Mouse (Mus musculus) intestine, embryonic 15.5 days (tissue): ENCODE measurements at regions not wholly inside any gene's neighbourhood (a gene's known extent, or its start where the extent isn't known, plus 50 kb on each side); places are given as distances from the start of the nearest gene placed in this dataset.

Source experiments
- ATAC-seq: fragments of 200-750 bp; cut with Nextera tagmentation; 2 replicates; pipeline ENCODE4 v1.8.0; 2017; ENCODE audit warnings: moderate TSS enrichment, moderate library complexity
- H3K27ac ChIP-seq: fragments of 300-500 bp; sonication (generic); 2 replicates; pipeline ENCODE4 v1.5.1; 2015; ENCODE audit warnings: mild to moderate bottlenecking, inconsistent platforms
- H3K27me3 ChIP-seq: fragments of 300-500 bp; sonication (generic); replicated peaks from 2 replicates; pipeline ENCODE4 v1.6.1; 2015; ENCODE audit warnings: inconsistent platforms
- H3K36me3 ChIP-seq: fragments of 300-500 bp; sonication (generic); 2 replicates; pipeline ENCODE4 v1.6.1; 2015; ENCODE audit warnings: inconsistent platforms
- H3K4me1 ChIP-seq: fragments of 300-500 bp; sonication (generic); replicated peaks from 2 replicates; pipeline ENCODE4 v1.6.1; 2015; ENCODE audit warnings: inconsistent platforms
- H3K4me2 ChIP-seq: fragments of 300-500 bp; sonication (generic); replicated peaks from 2 replicates; pipeline ENCODE4 v1.6.1; 2015; ENCODE audit warnings: mild to moderate bottlenecking, inconsistent platforms
- H3K4me3 ChIP-seq: fragments of 300-500 bp; sonication (generic); replicated peaks from 2 replicates; pipeline ENCODE4 v1.5.1; 2015; ENCODE audit warnings: inconsistent platforms
- H3K9ac ChIP-seq: fragments of 300-500 bp; sonication (generic); 2 replicates; pipeline ENCODE4 v1.6.1; 2015; ENCODE audit warnings: inconsistent platforms
- H3K9me3 ChIP-seq: fragments of 300-500 bp; sonication (generic); 2 replicates; pipeline ENCODE4 v1.6.1; 2016; ENCODE audit warnings: inconsistent platforms
- WGBS: fragments of 180-500 bp; shearing (Covaris S2); methylation state at CpG from one replicate; pipeline ENCODE4 v1.1.7; 2015; 5-methylcytosine and 5-hydroxymethylcytosine counted together

DNA sequence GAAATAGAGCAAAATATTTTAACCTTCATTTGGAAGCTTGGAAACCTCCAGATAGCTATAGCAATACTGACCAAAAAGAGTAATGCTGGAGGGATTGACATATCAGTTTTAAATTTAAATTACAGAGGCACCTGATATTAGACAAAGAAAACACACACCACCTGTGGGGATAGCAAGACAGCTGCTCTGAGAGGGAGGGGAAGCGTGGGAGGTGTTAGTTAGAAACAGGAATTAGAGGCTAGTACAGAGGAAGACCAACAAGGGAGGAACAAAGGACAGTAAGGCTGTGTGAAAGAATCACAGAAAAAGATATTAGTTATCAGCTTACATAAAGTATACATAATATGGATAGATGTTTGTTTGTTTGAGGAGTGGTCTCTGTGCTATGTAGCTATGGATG lies 297.2 kb upstream of the Mef2c start:
- ATAC-seq: no peak
- no peaks in the 10 kb centered on the region for H3K27me3 ChIP-seq
- no peak overlapping the region for H3K27ac ChIP-seq
- 84% methylated on average over 1 of the region's 1 CpGs for WGBS
- H3K36me3 ChIP-seq: no peaks in the 10 kb centered on the region
- no peaks in the 10 kb centered on the region for H3K9me3 ChIP-seq
- H3K4me3 ChIP-seq: no peak overlapping the region
- no peak overlapping the region for H3K9ac ChIP-seq
- no peaks in the 10 kb centered on the region for H3K4me1 ChIP-seq
- H3K4me2 ChIP-seq: no peak overlapping the region

DNA sequence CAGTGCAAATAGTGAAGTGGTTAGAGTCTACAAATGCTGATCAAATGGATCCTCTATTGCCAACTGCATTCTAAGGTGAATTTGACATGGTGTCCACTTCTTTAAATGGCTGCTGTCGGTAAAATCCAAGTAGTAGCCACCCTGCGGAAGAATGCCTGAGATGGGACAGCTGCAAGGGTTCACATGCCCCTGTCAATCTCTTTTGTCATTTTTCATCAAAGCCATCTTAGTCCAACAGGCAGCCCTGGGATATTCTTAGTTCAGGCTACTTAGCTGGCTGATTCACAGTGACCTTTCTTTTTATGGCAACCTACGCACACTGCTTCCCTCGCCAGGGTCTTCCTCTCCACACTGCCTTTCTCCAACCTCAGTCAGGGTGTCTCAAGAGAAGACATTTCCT lies 296.3 kb upstream of the Mef2c start:
- H3K4me3 ChIP-seq: no peak overlapping the region
- H3K27me3 ChIP-seq: no peaks in the 10 kb centered on the region
- no peaks in the 10 kb centered on the region for H3K9me3 ChIP-seq
- no peak overlapping the region for H3K9ac ChIP-seq
- H3K36me3 ChIP-seq: no peaks in the 10 kb centered on the region
- WGBS: 84% methylated on average over 4 of the region's 4 CpGs
- ATAC-seq: no peak
- H3K4me2 ChIP-seq: no peak overlapping the region
- H3K4me1 ChIP-seq: no peaks in the 10 kb centered on the region
- H3K27ac ChIP-seq: no peak overlapping the region

DNA sequence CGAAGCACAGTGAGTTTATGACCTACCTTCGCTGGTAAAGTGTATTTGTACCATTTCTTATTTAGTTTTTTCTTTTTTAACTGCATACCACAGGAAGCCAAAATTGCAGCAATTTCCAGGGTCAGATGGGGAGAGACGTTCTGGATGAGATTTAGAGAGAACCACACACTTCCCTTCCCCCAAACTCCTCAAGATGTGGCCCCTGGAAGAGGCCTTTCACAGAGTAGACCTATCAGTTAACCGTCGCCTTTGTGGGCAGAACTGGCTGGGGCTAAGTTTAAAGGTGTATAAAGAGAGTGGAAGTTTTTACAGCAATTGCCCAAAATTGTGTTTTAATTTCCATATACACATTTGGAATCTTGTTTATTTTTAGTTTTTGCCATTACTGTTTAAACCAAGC lies 295.7 kb upstream of the Mef2c start:
- 71% methylated on average over 5 of the region's 5 CpGs for WGBS
- no peak overlapping the region for H3K4me2 ChIP-seq
- ATAC-seq: no peak
- H3K9me3 ChIP-seq: no peaks in the 10 kb centered on the region
- no peak overlapping the region for H3K4me3 ChIP-seq
- no peaks in the 10 kb centered on the region for H3K4me1 ChIP-seq
- H3K27me3 ChIP-seq: no peaks in the 10 kb centered on the region
- no peak overlapping the region for H3K9ac ChIP-seq
- H3K27ac ChIP-seq: no peak overlapping the region
- H3K36me3 ChIP-seq: no peaks in the 10 kb centered on the region

DNA sequence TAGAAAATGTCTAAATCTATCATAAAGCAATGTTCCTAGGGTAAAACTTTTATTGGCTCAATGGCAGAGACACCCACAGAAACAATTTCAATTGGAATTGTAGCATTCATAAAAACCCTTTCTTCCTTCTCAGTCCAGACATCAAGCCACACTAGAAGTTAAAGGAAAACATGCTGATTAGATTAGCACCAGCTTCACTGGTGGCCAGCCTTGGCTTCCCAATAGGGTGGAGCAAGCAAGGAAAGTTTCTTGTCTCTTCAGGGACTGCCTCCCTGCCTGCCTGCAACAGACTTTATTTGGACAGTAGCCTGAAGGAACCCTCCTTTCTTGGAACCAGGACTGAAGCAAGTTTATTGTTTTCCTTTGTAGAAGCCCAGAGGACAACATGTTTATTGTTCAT lies 289.0 kb upstream of the Mef2c start:
- H3K27ac ChIP-seq: no peak overlapping the region
- no peaks in the 10 kb centered on the region for H3K36me3 ChIP-seq
- H3K4me1 ChIP-seq: no peaks in the 10 kb centered on the region
- no peak for ATAC-seq
- no peak overlapping the region for H3K4me2 ChIP-seq
- no peak overlapping the region for H3K4me3 ChIP-seq
- no peaks in the 10 kb centered on the region for H3K9me3 ChIP-seq
- no peaks in the 10 kb centered on the region for H3K27me3 ChIP-seq
- no peak overlapping the region for H3K9ac ChIP-seq

DNA sequence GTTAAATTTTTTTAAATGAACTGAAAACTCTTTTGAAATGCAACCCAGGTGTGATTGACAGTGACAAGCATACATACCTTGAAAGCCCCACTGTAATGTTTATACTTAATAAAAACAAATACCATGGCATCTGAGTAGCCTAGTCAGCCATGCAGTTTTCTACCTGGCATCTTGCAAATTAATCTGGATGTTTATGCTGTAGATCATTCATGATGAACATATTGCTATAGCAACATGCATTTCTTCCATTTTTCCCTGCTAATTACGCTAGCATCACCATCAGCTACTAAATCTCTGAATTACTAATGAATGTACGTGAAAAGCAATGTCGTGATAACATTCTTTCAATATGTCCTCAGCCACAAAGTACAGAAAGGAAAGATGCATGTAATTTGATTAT lies 287.4 kb upstream of the Mef2c start:
- Histone ChIP-seq H3K4me2 (no peak overlapping the region), H3K27me3 (no peaks in the 10 kb centered on the region), H3K36me3 (no peaks in the 10 kb centered on the region)

DNA sequence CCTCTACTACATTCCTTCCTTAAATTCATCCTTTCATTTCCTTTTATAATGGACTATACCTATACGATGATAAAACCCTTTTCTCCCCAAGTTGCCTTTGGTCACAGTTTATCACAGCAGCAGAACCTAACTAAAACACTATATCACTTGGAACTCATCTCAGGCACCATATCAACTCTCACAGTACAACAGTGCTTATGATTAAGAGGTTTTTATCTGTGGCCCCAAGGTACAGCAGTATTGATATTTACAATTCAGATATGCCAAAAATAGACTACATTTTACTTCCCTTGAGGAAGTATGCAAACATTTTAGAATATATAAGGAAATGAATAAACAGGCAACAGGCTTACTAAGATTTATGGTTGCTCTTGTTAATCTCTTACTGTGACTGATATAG lies 251.4 kb upstream of the Mef2c start:
- no peak overlapping the region for H3K27ac ChIP-seq
- no peak overlapping the region for H3K4me3 ChIP-seq
- WGBS: 95% methylated on average over 1 of the region's 1 CpGs
- ATAC-seq: no peak
- H3K27me3 ChIP-seq: no peaks in the 10 kb centered on the region
- no peak overlapping the region for H3K4me2 ChIP-seq
- H3K9me3 ChIP-seq: no peaks in the 10 kb centered on the region
- H3K9ac ChIP-seq: no peak overlapping the region
- no peaks in the 10 kb centered on the region for H3K36me3 ChIP-seq
- H3K4me1 ChIP-seq: no peaks in the 10 kb centered on the region

More for the DNA sequence above, 287.4 kb upstream of the Mef2c start:
- WGBS: 84% methylated on average over 3 of the region's 3 CpGs
- Histone ChIP-seq H3K4me3 (no peak overlapping the region), H3K27ac (no peak overlapping the region), H3K9ac (no peak overlapping the region), H3K4me1 (no peaks in the 10 kb centered on the region), H3K9me3 (no peaks in the 10 kb centered on the region)
- ATAC-seq: no peak

DNA sequence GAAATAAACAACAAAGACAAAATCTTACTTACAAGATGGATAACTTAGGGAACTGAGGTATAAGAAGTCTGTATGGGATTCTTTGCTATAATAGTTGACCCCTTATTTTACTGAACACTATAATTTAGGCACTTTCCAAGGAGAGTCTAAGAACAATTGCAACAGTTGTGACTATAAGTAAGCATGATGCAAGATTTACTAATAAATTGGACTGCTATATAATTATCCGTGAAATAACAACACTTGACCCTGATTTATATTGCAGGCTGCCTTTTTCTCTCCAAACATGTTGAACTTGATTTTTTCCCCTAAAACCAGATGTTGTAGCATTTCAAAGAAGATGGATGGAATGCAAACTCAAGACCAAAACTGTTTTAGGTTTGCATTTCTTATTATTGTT lies 237.2 kb upstream of the Mef2c start:
- Histone ChIP-seq H3K36me3 (no peaks in the 10 kb centered on the region), H3K4me1 (no peaks in the 10 kb centered on the region), H3K4me3 (no peak overlapping the region), H3K27ac (no peak overlapping the region), H3K9me3 (no peaks in the 10 kb centered on the region), H3K27me3 (no peaks in the 10 kb centered on the region), H3K4me2 (no peak overlapping the region), H3K9ac (no peak overlapping the region)
- 49% methylated on average over 1 of the region's 1 CpGs for WGBS
- no peak for ATAC-seq

DNA sequence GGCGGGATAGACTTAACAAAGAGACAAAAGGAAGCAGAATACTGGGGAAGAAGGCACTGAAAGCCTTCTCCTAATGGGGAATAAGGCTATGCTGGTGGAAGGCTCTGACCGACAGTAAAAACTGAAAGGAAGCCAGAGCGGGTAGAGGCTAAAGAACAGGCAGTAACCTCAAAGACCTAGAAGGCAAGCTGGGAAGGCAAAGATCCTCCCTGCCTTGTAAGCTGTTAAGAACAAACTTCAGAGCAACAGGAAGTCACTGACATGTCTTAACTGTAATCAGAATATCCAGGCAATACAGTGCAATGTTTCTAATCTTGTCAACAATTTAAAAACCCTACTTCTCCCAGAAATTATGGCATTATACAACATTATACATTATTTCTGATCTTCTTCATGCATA lies 235.2 kb upstream of the Mef2c start:
- Histone ChIP-seq H3K4me2 (no peak overlapping the region), H3K27me3 (no peaks in the 10 kb centered on the region), H3K4me1 (no peaks in the 10 kb centered on the region), H3K9me3 (no peaks in the 10 kb centered on the region), H3K36me3 (no peaks in the 10 kb centered on the region), H3K27ac (no peak overlapping the region), H3K4me3 (no peak overlapping the region), H3K9ac (no peak overlapping the region)
- 84% methylated on average over 3 of the region's 3 CpGs for WGBS
- ATAC-seq: no peak

DNA sequence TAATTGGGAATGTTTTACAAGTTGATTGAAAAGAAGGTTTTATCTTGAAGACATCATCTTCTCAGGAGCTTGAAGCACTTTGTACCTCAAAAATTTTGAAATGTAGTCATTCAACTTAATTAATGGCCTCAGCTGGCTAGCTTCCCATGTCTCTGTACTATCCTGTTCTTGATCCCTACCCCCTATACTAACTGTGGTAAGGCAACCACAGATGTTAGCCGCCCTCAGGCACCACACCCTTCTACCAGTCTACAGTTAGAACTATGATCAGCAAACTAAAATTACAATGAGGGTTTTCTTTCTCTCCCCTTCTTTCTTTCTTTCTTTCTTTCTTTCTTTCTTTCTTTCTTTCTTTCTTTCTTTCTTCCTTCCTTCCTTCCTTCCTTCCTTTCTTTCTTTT lies 225.1 kb upstream of the Mef2c start:
- Histone ChIP-seq H3K4me1 (no peaks in the 10 kb centered on the region), H3K36me3 (no peaks in the 10 kb centered on the region), H3K27ac (no peak overlapping the region), H3K4me2 (no peak overlapping the region), H3K9me3 (no peaks in the 10 kb centered on the region), H3K27me3 (no peaks in the 10 kb centered on the region), H3K9ac (no peak overlapping the region), H3K4me3 (no peak overlapping the region)
- WGBS: 91% methylated on average over 1 of the region's 1 CpGs
- ATAC-seq: no peak

DNA sequence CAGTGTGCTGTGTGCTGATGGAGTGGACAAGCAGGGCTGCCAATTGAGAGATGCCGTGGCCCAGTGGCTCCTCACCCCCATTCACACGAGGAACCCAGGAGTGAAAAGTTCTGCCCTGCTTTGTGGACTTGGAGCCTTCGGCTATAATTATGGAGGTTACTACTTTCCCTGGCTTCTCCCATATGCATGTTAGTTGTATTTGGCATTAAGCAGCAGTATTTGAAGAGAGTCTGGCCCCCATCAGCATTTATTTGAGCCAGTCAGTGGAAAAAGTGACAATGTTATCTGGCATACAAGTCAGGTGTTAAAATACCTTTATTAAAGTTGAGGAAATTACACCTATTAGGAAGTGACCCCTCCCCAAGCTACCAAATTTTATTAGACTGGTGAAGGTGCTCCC lies 196.1 kb upstream of the Mef2c start:
- H3K9me3 ChIP-seq: no peaks in the 10 kb centered on the region
- H3K36me3 ChIP-seq: no peaks in the 10 kb centered on the region
- no peak overlapping the region for H3K27ac ChIP-seq
- H3K4me3 ChIP-seq: no peak overlapping the region
- H3K4me1 ChIP-seq: no peaks in the 10 kb centered on the region
- no peak overlapping the region for H3K4me2 ChIP-seq
- no peaks in the 10 kb centered on the region for H3K27me3 ChIP-seq
- ATAC-seq: no peak
- 88% methylated on average over 3 of the region's 3 CpGs for WGBS
- no peak overlapping the region for H3K9ac ChIP-seq

DNA sequence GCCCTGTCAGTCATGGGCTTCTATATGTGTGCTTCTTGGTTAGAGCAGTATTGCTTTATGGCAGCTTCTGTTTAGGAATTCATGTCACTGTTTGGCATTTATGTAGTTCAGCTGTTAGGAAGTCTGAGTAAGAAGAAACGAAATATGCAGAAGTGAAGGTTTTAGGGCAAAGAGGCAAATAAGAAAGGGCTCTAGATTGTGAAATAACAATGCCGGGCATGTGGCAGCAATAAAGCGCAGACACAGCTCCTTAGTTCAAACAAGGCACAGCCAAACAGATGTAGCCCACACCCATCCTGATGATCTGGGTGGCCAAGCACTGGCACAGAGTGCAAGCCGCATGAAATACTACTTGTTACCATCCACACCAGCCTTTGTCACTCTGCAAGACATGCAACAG lies 175.3 kb upstream of the Mef2c start:
- Histone ChIP-seq H3K4me1 (no peaks in the 10 kb centered on the region), H3K4me3 (no peak overlapping the region), H3K36me3 (no peaks in the 10 kb centered on the region), H3K9ac (no peak overlapping the region), H3K27me3 (no peaks in the 10 kb centered on the region), H3K27ac (no peak overlapping the region), H3K9me3 (no peaks in the 10 kb centered on the region), H3K4me2 (no peak overlapping the region)
- no peak for ATAC-seq
- 49% methylated on average over 4 of the region's 4 CpGs for WGBS

DNA sequence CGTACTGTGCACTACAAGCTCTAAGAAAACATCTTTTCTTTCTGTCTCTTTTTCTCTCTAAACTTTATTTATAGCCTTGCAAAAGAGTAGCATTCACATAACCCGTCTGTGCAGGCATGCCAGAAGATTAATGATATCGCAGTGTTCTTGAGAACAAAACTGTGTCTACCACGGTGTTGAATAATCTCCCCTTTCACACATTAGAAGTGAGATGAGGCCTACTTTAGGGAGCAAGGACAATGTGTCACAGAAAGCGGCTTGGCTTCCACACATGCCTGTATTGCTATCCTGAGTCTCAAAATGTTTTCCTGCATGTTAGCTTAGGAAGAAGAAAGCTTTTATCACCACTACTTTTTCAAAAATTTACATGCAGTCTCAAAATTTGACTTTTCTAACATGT lies 170.1 kb upstream of the Mef2c start:
- Histone ChIP-seq H3K9ac (no peak overlapping the region), H3K4me3 (no peak overlapping the region), H3K27ac (no peak overlapping the region), H3K4me2 (no peak overlapping the region), H3K4me1 (no peaks in the 10 kb centered on the region), H3K9me3 (no peaks in the 10 kb centered on the region), H3K36me3 (no peaks in the 10 kb centered on the region), H3K27me3 (no peaks in the 10 kb centered on the region)
- no peak for ATAC-seq
- 47% methylated on average over 5 of the region's 5 CpGs for WGBS

DNA sequence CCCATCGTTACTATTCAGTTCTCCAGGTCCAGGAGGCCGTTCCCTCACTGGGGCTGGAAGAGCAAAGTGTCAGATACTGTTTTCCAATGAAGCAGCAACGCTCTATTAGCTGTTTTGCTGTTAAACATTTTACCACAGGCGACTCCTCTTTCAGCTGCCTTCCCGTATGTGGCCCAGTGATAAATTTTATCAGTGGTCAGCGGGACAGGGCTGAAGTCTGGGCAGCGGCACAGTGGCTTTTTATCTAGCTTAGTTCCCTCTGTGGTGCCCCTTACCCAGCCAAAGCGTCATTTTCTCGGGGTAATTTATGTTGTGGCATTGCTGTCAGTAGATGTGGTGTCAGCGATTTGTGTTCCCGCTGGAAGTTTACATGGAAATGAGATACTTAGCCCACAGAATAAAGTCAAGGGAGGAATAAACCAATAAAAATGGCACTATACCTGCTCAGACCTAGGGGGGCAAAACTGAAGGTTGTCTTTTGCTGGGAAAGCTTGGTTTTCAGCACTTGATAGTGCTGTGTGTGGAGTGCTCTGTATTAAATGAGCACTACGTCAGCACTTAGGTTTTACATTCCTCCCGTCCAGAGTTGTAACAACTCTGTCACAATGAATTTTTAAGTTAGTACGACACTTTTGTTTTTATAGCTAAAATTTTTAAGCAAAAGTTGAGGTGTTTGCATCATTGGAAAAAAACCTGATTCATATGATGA lies 159.1 kb upstream of the Mef2c start:
- WGBS: 71% methylated on average over 14 of the region's 14 CpGs

More for the DNA sequence above, 159.1 kb upstream of the Mef2c start:
- Histone ChIP-seq H3K27ac (no peak overlapping the region), H3K4me3 (no peak overlapping the region), H3K9me3 (no peaks in the 10 kb centered on the region), H3K27me3 (no peaks in the 10 kb centered on the region), H3K4me2 (no peak overlapping the region), H3K36me3 (no peaks in the 10 kb centered on the region), H3K9ac (no peak overlapping the region), H3K4me1 (no peaks in the 10 kb centered on the region)
- peak; percentile 61; the same call in 1 of the 2 replicates for ATAC-seq
